Mouse (Mus musculus): ENCODE results near the gene Nup210. TPM values are rescaled to one million over a fixed set of nuclear protein-coding genes. Genes with fewer than 3 reads are reported as not detected.

Nup210 gene
- polyA plus RNA-seq, 1 experiment: 28.9 TPM

DNA sequence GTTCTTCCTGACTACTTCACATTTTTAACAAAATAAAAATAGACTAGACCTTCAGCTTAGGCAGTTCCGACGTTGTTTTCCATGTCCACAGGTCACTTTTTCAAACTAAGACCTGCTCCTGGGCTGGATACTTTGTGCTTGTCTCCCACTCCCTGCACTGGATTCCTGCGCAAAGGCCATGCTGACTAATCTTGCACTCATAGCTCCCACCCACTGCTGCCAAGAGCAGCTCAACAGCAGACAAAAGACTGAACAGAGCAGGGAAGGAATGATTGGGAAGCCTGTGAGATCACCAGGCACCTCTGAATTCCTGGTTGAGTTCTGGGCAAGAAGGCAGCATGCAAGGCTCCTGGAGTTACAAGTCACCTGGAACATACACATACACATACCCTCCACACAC lies 119.6 kb downstream of the Nup210 start:
- Histone ChIP-seq H3K4me1 (ENCODE audit: control insufficient read depth, insufficient read depth, insufficient read length, low read length) (no peaks in the 10 kb centered on the region), H3K27ac (ENCODE audit: insufficient read depth, low read depth, low read length) (no peak overlapping the region), H3K27me3 (ENCODE audit: control insufficient read depth, insufficient read depth, low read length) (no peaks in the 10 kb centered on the region), H3K36me3 (ENCODE audit: control insufficient read depth, insufficient read depth, low read length) (no peaks in the 10 kb centered on the region), H3K4me3 (ENCODE audit: low read depth, low read length) (no peak overlapping the region)
- TF ChIP-seq POLR2A (IDR thresholded peaks at IDR 0.05; ENCODE audit: low read depth, low read length): no peak
- no peak for TF ChIP-seq CTCF (IDR thresholded peaks at IDR 0.05; ENCODE audit: extremely low read depth, insufficient read length, insufficient replicate concordance, low read depth, low read length)
- WGBS: 86% methylated on average over 3 of the region's 3 CpGs

DNA sequence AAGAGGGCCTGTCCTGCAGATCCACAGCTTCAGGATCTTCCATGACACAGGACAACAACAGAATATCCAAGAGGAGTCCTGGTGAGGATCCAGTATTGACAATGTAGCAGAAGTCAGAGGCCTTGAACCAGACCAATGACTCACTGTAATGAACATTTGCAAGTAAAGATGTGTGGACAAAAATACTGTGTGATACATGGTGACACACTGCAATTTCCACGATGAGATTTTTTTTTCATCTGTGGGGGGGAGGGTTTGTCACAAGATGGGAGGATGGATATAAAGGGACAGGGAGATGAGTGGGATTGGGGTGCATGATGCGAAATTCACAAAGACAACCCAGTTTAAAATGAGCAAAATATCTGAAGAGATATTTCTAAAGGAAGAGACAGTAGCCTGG lies 120.4 kb downstream of the Nup210 start:
- 85% methylated on average over 2 of the region's 2 CpGs for WGBS
- TF ChIP-seq POLR2A (IDR thresholded peaks at IDR 0.05; ENCODE audit: low read depth, low read length) (no peak), CTCF (IDR thresholded peaks at IDR 0.05; ENCODE audit: extremely low read depth, insufficient read length, insufficient replicate concordance, low read depth, low read length) (no peak)
- H3K4me3 ChIP-seq (ENCODE audit: low read depth, low read length): no peak overlapping the region
- no peaks in the 10 kb centered on the region for H3K27me3 ChIP-seq (ENCODE audit: control insufficient read depth, insufficient read depth, low read length)
- H3K4me1 ChIP-seq (ENCODE audit: control insufficient read depth, insufficient read depth, insufficient read length, low read length): no peaks in the 10 kb centered on the region
- no peak overlapping the region for H3K27ac ChIP-seq (ENCODE audit: insufficient read depth, low read depth, low read length)
- no peaks in the 10 kb centered on the region for H3K36me3 ChIP-seq (ENCODE audit: control insufficient read depth, insufficient read depth, low read length)

DNA sequence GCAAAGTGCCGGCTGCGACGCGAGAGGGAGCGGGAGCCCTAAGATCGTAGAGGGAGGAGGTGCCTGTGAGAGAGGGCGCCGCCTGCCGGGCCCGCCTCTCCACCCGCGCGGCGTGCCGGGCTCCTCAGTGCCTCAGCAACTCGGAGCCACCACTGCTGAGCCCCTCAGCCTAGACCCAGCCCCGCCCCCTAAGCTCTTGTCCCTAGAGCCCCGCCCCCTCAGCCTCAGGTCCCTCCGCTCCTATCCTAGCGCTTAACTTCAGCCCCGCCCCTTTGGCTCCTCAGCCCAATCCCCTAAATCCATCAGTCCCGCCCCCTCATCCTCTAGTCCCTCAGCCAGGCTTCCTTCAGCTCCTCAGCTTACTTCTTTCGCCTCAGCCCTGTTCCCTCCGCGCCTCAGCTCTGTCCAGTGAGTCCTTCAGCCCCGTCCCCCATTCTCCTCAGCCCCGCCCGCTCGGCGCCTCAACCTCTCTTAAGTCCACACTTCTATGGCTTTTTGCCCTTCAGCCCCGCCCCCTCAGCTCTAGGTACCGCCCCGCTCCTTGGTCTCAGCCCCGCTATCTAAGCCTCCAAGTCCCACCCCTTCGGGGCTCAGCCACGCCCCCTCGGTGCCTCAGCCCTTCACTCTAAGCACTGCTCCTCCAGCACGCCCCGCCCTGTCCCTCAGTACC lies 127.8 kb downstream of the Nup210 start, which contains the start of gene Iqsec1:
Iqsec1 (minus strand) TSS at position 38 of the 670 bp plus-strand sequence.
- H3K4me3 ChIP-seq (ENCODE audit: low read depth, low read length): peak within 1 kb of the TSS; percentile 63
- H3K36me3 ChIP-seq (ENCODE audit: control insufficient read depth, insufficient read depth, low read length): no peaks in the 10 kb centered on the region
- peaks cover 6% of the 10 kb centered on the region for H3K4me1 ChIP-seq (ENCODE audit: control insufficient read depth, insufficient read depth, insufficient read length, low read length)
- 2% methylated on average over 38 of the region's 39 CpGs for WGBS
- no peak within 1 kb of the TSS for H3K27ac ChIP-seq (ENCODE audit: insufficient read depth, low read depth, low read length)
- H3K27me3 ChIP-seq (ENCODE audit: control insufficient read depth, insufficient read depth, low read length): peaks cover 19% of the 10 kb centered on the region
- TF ChIP-seq CTCF (IDR thresholded peaks at IDR 0.05; ENCODE audit: extremely low read depth, insufficient read length, insufficient replicate concordance, low read depth, low read length) (peak; percentile 55), POLR2A (IDR thresholded peaks at IDR 0.05; ENCODE audit: low read depth, low read length) (no peak)

DNA sequence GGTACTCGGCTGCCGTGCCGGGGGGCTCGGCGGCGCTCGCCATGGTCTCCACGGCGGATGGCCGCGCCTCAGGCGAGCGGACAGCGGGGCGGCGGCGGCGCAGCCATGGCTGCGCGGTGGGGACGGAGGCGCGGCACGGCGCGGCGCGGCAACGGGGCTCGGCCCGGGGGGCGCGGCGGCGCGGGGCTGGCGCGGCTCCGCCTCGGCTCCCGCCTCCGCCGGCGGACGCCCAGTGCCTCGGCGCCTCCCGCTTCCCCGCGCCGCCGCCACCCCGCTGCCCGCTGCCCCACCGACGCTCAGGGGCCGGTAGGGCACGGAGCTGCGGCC lies 128.4 kb downstream of the Nup210 start:
- H3K27ac ChIP-seq (ENCODE audit: insufficient read depth, low read depth, low read length): no peak overlapping the region
- no peak for TF ChIP-seq POLR2A (IDR thresholded peaks at IDR 0.05; ENCODE audit: low read depth, low read length)
- no peak for TF ChIP-seq CTCF (IDR thresholded peaks at IDR 0.05; ENCODE audit: extremely low read depth, insufficient read length, insufficient replicate concordance, low read depth, low read length)
- H3K4me1 ChIP-seq (ENCODE audit: control insufficient read depth, insufficient read depth, insufficient read length, low read length): peaks cover 6% of the 10 kb centered on the region
- H3K27me3 ChIP-seq (ENCODE audit: control insufficient read depth, insufficient read depth, low read length): peaks cover 19% of the 10 kb centered on the region
- WGBS: 2% methylated on average over 57 of the region's 59 CpGs
- no peaks in the 10 kb centered on the region for H3K36me3 ChIP-seq (ENCODE audit: control insufficient read depth, insufficient read depth, low read length)
- H3K4me3 ChIP-seq (ENCODE audit: low read depth, low read length): peak overlapping the region; percentile 63

DNA sequence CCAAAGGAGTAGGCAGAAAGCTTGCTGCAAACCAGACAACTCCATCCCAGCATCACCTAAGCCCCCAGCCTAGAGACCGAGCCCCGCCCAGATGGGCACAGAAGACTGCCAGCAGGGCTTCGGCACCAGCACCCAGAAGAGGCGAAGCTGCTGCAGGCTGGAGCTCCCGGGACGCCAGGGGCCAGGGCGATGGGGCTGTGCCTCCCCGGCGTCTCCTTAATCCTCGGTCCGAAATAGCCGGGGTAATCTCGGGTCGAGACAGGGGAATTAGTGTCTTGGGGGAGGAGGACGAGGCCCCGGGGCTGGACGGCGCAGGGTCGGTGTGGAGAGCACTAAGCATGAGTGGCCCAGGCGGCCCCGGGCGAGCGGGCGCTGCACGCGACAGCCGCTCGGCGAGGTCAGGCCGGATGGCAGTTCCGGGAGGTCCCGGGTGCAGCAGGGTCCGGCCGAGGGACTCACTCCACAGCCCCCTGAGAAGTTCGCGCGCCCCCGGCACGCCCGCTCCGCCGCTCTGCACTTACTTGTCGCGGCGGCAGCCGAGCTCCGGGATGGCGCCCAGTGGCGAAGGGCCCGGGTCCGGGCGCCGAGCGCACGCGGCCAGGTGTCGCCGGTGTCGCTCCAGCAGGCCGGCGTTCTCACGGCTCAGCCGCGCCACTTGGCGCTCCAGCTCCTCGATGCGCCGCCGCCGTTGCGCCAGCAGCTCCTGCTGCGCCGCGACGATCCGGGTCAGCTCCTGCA lies 128.9 kb downstream of the Nup210 start:
- H3K27me3 ChIP-seq (ENCODE audit: control insufficient read depth, insufficient read depth, low read length): peaks cover 19% of the 10 kb centered on the region
- TF ChIP-seq POLR2A (IDR thresholded peaks at IDR 0.05; ENCODE audit: low read depth, low read length): 0 out of 2 replicates have a peak, but pooled peaks have one; percentile 7
- no peak for TF ChIP-seq CTCF (IDR thresholded peaks at IDR 0.05; ENCODE audit: extremely low read depth, insufficient read length, insufficient replicate concordance, low read depth, low read length)
- no peaks in the 10 kb centered on the region for H3K36me3 ChIP-seq (ENCODE audit: control insufficient read depth, insufficient read depth, low read length)
- H3K27ac ChIP-seq (ENCODE audit: insufficient read depth, low read depth, low read length): no peak overlapping the region
- H3K4me3 ChIP-seq (ENCODE audit: low read depth, low read length): peak overlapping the region; percentile 63
- peaks cover 6% of the 10 kb centered on the region for H3K4me1 ChIP-seq (ENCODE audit: control insufficient read depth, insufficient read depth, insufficient read length, low read length)
- WGBS: under 1% methylated on average over 76 of the region's 76 CpGs

DNA sequence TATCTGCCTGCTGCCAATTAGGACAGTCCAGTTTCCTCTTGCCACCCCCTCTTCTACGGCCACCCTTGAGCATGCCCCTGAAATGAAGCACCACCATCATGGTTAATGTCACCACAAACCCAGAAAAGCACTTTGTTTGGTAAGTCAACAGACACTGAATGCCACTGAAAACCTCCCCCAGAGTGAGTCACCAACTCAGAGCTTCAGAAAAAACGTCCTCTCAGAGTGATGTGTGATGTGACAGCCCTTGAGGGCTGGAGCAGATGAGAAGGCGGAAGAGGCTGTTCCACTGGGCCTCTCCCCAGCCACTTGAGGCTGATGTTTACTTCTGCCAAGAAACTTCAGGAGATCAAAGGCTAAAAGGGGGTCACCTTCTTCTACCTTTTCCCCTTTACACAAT lies 132.5 kb downstream of the Nup210 start:
- H3K27ac ChIP-seq (ENCODE audit: insufficient read depth, low read depth, low read length): no peak overlapping the region
- WGBS: 59% methylated on average over 3 of the region's 3 CpGs
- no peaks in the 10 kb centered on the region for H3K36me3 ChIP-seq (ENCODE audit: control insufficient read depth, insufficient read depth, low read length)
- H3K4me1 ChIP-seq (ENCODE audit: control insufficient read depth, insufficient read depth, insufficient read length, low read length): peaks cover 6% of the 10 kb centered on the region
- TF ChIP-seq CTCF (IDR thresholded peaks at IDR 0.05; ENCODE audit: extremely low read depth, insufficient read length, insufficient replicate concordance, low read depth, low read length): no peak
- no peak for TF ChIP-seq POLR2A (IDR thresholded peaks at IDR 0.05; ENCODE audit: low read depth, low read length)
- no peak overlapping the region for H3K4me3 ChIP-seq (ENCODE audit: low read depth, low read length)
- peaks cover 19% of the 10 kb centered on the region for H3K27me3 ChIP-seq (ENCODE audit: control insufficient read depth, insufficient read depth, low read length)

DNA sequence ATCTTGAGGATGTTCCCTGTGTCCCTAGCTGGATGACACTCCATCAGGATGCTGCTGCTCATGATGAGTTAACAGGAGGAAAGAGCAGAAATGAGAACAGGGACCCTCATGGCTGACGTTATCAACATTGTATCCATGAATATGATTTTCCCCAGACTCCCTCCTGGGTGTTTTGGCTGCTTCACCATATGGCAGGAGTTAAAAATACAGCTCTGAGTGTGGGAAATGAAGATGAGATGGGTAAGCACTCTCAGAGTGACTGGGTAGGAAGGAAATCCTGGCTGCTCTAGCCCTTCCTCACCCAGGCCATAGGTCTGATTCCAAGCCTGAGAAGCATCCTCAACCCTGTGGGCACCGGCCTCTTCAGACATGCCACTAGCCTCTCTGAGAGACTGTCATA lies 142.3 kb downstream of the Nup210 start:
- WGBS: 91% methylated on average over 2 of the region's 2 CpGs
- Histone ChIP-seq H3K4me3 (ENCODE audit: low read depth, low read length) (no peak overlapping the region), H3K4me1 (ENCODE audit: control insufficient read depth, insufficient read depth, insufficient read length, low read length) (no peaks in the 10 kb centered on the region), H3K27me3 (ENCODE audit: control insufficient read depth, insufficient read depth, low read length) (no peaks in the 10 kb centered on the region), H3K36me3 (ENCODE audit: control insufficient read depth, insufficient read depth, low read length) (no peaks in the 10 kb centered on the region), H3K27ac (ENCODE audit: insufficient read depth, low read depth, low read length) (no peak overlapping the region)
- TF ChIP-seq CTCF (IDR thresholded peaks at IDR 0.05; ENCODE audit: extremely low read depth, insufficient read length, insufficient replicate concordance, low read depth, low read length): no peak

All from small intestine, adult 2 months (tissue).